Mouse (Mus musculus) frontal cortex, adult 2 months (tissue): ENCODE measurements around the gene Msh4. TPM values are rescaled to one million over a fixed set of nuclear protein-coding genes. Genes with fewer than 3 reads are reported as not detected.
A peak's percentile ranks its signal among the peaks of the same experiment; 100 is the strongest.

ENCODE experiments used
- DNase-seq, 2 experiments: peaks; one replicate each; pipeline ENCODE4 v3.0.0; 2022; ENCODE audit warnings: low spot score in 1 of 2; ENCODE audit errors: extremely low spot score in 1 of 2
- polyA plus RNA-seq: library from polyadenylated mRNA; depleted of rRNA; stranded (reverse); fragments of >200 nt; gene quantifications from 2 replicates; pipeline ENCODE4 v1.2.3, GENCODE M21; 2012; rRNA removed

The Msh4 gene
- polyA plus RNA-seq: 0.04 and 0.06 TPM in 2 replicates

GRCm38 (mm10) chr3:153906136-153906871, at the start of gene Msh4:
Gene Msh4, minus strand, starts transcription at chr3:153906138.
- no peak for DNase-seq

DNA sequence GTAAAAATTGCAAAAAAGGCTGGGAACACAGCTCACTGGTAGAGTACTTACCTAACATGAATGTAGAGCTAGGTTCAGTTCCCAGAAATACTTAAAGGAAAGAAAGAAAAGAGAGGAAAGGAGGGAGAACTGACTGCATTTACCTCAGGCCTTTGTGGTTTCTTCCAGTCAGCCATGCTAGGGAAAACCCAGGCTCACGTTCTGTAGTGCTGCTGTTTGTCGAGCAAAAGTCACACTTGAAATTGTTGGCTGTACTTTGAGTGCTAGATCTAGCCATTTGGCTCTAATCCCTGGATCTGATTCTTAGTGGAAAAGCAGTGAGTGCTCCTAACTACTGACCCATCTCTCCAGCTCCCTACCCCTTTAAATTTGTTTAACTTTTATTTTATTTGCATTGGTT, 42.2 kb upstream of the Msh4 start:
- DNase-seq: no peak

DNA sequence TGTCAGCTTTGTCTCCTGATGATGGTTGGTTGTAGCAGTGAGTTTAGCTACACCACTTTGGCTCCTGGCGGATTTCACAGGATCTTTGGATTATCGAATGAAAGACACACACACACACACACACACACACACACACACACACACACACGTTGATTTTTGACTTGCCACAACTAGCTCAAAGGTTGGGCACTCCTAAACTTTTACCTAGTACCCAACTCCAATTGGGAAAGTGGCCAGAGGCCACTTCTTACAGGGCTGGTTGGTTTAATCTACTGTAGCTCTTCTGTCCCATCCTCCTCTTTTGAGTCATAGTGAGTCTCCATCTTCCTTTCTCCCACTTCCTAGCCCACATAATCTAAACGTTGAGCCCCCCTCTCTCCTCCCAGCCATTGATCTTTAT, 41.3 kb upstream of the Msh4 start:
- DNase-seq: no peak

DNA sequence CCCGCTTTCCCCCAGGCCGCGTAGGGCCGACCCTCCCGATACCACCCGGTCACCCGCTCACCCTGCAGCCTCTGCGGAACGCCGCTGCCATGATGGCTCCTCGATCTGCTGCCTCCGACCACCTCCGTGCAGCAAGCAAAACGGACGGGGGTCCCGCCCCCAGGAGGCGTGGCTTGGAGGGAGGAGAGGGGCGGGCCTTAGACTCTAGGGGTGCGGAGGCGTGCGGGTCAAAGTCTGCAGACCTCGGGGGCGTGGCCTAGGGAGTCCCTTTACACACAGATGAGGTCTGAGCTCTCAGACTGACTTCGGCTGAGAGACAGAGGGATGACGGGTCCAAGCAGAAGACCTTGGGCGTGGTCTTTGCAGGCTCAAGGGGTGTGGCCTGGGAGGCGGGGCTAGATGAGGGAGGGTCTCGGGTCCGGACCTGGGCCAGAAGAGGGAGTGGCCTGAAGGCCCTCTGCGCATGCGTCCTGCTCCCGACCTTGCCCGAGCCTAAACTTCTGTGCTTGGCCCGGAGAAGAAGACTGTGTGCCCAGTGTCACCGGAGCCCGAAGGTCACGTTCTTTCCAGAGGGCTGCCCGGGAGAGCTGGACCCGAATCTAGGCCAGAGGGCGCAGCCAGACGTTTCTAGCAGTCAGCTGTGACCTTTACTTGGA, 38.5 kb upstream of the Msh4 start, which contains the start of gene Acadm:
Acadm (minus strand) TSS at position 298 of the 656 bp plus-strand sequence.
- DNase-seq: peak; percentile 91 to 94

GRCm38 (mm10) chr3:153943901-153944334, 38.0 kb upstream of the Msh4 start:
- DNase-seq: peak; percentile 32 to 33

DNA sequence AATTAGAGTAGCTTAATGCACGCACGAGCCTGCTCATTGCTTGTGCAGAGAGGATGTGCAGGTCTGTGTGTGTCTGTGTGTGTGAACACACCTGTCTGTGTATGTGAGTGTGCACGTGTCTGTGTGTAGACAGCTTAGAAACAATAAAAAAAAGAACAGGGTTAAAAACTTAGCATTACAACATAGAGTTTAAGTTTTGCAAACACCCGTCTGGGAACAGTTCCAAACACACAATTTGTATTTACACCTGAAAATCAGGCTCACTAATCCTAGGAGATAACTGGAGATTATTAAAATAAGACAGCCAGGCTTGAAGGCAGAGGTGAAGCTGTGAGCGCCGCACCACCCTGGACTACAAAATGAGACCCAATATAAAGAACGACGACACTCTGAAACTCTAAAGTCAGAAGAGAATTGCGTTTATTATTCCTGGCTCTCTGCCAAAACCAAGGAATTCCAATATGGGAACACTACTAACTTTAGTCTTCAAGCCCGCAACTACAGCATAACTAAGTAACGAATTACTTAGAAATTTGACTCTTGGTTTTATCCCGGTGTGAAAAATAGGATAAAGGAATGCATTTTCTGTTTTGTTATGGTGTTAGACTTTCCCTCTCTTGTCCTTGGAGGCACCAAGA, 37.2 kb upstream of the Msh4 start:
- no peak for DNase-seq

DNA sequence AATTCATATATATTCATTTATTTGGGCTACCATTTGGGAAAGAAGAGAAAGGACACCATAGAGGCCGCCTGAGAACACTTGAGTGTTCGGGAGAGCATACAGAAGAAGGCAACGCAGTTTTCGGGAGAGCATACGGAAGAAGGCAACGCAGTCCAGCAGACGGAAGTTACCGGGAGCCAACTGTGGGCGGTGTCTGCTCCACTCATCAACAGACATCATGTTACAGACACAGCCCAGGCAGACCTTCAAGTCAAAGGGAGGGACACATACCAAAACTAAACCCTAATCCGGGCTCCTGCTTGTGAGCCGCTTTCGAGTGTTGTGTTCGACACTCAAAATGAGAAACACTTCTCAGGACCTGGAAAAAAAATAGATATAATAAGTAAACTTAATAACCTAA, 35.7 kb upstream of the Msh4 start:
- no peak for DNase-seq

GRCm38 (mm10) chr3:153940486-153940885, 34.5 kb upstream of the Msh4 start:
- no peak for DNase-seq

DNA sequence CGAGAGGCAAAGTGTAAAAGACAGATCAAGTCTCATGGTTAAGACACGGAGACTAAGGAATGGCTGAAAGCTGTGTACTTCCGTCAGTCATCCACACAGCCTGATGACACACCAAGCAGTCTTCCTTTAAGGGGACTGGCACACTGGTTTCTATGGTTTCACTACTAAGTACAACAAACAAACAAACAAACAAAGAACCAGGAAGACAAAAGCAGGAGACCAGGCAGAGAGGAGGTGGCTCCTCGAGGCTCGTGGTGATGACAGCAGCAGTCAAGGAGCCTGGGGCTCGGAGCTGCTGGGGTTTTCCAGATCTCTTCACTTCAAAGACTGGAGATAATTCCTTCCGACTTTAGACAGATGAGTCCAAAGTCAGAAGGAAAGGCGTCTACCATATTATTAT, 34.1 kb upstream of the Msh4 start:
- DNase-seq: no peak

GRCm38 (mm10) chr3:153937116-153937810, 31.3 kb upstream of the Msh4 start:
- no peak for DNase-seq

- DNase-seq: peak in 1 of 2 experiments; percentile 23
Measured at GRCm38 (mm10) chr3:153935878-153936277, 29.9 kb upstream of the Msh4 start.

DNA sequence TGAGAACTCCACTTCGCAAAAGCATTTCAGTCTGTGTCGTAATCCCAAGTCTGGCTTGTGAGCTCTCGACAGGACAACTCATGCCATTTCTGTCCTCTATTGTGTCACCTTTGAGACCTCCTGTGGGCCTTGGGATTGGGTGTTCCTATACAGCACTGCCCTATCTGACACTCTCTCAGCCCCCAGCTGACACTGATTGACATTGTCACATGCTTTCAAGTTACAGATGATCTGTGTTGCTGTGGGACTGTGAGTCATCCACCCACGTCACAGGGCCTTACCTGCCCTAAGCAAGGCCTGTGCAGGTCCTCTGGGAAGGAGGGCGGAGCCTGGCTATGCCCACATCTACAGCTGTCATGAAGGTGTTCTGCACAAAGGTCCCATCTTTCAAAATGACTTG, 26.5 kb upstream of the Msh4 start:
- no peak for DNase-seq

GRCm38 (mm10) chr3:153929526-153929925, 23.6 kb upstream of the Msh4 start:
- no peak for DNase-seq

- DNase-seq: no peak
Measured at GRCm38 (mm10) chr3:153926333-153926732, 20.4 kb upstream of the Msh4 start.

GRCm38 (mm10) chr3:153921147-153921910, 15.4 kb upstream of the Msh4 start:
- no peak for DNase-seq

DNA sequence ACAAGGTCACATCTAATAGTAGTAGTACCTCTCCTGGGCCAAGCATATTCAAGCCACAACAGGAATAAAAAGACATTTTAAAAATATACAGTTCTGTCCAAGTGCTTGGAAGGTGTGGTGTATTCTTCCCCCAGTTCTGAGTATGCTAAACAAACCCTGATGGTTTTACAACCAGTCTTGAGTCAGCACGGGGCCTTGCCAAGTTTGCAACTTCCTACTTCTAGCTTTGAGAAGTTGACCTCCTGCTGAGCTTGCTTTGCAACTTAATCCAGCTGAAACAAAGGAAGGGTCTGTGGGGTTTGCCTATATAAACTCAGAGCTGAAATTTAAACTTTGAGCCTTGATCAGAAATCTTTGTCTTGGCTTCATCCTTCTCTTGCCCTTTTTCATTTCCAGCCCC, 11.3 kb upstream of the Msh4 start:
- DNase-seq: no peak

DNA sequence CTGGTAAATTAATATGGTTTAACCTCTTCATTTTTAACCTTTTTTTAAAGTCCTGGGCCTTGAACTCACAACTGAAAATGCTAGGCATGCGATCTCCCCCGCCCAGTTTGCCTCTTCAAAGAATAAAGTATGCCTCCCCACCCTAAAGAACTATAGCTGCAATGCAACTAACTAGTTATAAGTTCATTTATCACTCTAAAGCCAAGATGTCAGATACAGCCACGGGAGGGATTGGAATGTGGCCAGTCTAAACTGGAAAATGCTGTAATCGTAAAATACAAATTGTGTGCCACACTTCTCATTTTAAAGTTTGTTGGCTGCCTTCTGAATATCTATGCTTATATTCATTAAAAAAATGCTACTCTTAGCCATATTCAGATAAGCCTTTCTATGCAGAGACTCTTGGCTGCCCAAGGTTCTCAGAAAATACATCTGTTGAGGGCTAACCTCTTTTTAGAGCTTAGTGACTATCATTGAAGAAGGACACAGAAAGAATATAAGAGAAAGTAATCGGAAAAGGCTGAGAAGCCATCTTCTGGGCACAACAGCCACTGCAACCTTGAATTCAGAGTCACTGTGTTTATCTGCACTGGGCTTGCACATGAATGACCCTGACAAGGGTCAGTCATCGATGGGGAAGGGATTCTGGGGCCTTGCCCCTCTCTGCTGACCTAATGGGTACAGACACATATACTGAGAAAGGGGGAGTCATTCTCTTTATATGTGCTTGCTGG, 7.7 kb upstream of the Msh4 start:
- no peak for DNase-seq

GRCm38 (mm10) chr3:153912546-153913509, 6.9 kb upstream of the Msh4 start, which contains the start of gene Rabggtb:
Gene Rabggtb, minus strand, starts transcription at chr3:153913009.
- DNase-seq: peak; percentile 90 to 96
